Mouse (Mus musculus) heart, adult 11 months (tissue): ENCODE measurements at regions not wholly inside any gene's neighbourhood (a gene's known extent, or its start where the extent isn't known, plus 50 kb on each side); places are given as distances from the start of the nearest gene placed in this dataset.
"Not testable (repeated sequence)": the region's sequence is repeated elsewhere in the genome, so short reads cannot be mapped to it uniquely, and the experiment has no call there.

Experiments
- DNase-seq: peaks from one replicate; pipeline ENCODE4 v3.0.0; 2022

DNA sequence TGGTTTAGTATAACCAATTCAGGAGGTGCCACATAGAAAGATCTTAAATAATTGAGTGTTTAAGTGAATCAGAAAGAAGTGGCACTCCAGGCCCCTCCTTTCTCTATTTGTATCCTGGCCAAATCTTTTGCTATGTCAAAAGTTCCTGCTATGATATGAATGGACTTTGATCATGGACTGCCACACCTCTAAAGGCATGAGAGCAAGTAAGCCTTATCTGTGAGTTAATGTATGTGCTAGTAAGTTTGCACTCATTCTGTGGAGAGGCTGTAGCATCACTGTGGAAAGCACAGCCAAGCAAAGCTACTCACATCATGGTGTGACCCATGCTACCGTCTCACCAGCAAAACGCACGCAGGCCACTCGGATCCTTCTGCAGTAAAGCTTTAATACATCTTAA is 140.2 kb downstream of the Jrkl start:
- no peak for DNase-seq

DNA sequence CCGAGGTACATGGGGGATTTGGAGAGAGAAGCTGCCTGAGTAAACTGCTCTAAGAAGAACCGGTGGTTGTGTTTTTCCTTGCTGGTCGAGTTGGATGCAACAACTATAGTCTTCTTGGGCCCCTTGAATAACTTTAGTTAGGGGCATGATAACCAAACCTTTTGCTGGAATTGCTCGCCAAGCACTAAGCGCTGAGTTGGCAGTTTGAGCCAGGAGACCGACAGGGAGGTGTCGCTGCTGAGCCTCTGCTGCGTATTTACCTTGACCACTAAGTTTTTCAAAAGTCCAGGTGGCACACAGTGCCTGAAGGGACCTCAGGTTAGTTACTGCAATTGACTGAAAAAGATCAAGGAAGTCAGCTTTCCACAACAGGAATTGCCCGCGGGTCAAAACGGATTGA is 162.0 kb downstream of the Jrkl start:
- DNase-seq = peak; percentile 64

- DNase-seq = no peak
Observed at GRCm38 (mm10) chr9:13049079-13049478, 196.6 kb downstream of the Jrkl start.

GRCm38 (mm10) chr9:13019025-13019424 is 226.6 kb downstream of the Jrkl start:
- no peak for DNase-seq

GRCm38 (mm10) chr9:12983209-12983608 is 262.4 kb downstream of the Jrkl start:
- not testable (repeated sequence) for DNase-seq

GRCm38 (mm10) chr9:12973022-12973421 is 272.6 kb downstream of the Jrkl start:
- DNase-seq = no peak

DNA sequence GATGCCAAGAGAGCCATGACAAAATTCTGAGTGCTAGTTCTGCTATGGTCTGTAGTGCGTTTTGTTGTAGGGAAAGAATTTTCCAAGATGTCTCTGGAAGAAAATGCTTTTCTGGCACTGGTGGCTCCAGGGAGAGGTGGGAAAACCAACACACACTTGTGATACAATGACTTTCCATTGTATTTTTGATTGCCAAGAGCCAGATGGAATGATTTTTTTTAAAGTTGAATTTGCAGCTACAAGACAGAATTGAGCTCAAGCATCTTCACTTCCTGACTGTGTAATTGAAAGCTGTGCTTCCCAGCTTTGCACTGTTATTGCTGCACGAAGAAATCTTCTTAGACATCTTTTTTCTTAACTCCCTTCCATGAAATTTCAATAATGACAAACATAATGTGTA is 285.3 kb downstream of the Jrkl start:
- no peak for DNase-seq

DNA sequence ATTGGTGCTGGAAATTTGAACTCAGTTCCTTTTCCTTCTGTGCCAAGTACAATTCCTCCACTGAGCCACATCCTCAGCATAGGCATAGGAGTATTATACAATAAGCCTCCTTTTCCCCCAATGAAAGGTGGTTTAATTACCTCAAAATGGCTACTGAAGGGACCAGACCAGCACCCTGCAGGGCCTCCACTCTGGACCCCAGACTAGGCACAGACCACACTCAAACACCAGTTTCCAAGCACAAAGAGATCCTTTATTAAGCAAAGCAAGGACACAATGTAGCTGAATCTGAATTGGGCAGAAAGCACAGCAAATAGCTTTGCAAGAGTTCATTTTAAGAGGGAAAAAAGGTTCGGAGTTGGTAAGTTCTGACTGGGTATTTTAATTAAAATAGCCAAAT is 299.5 kb downstream of the Jrkl start:
- DNase-seq = no peak

DNA sequence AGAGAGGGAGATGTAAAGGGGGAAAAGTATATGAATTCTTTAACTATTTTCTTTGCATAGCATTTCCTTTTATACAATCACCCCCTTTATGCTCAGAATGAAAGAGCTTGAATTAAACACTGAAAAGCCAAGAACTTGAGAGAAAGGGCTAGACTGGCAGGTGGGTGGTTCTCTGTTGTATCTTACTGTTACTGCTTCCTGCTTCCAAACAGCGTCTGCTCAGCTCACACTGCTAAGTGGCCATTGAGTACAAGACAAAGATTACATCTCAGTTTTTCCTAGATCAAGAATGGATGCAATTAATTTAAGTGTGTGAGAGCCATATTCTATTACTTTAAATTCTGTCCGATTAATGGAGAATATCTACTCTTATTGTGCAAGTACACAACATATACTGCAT is 300.2 kb downstream of the Jrkl start:
- DNase-seq = no peak

GRCm38 (mm10) chr9:12945037-12945436 is 300.6 kb downstream of the Jrkl start:
- DNase-seq = no peak

GRCm38 (mm10) chr9:12935016-12935415 is 310.6 kb downstream of the Jrkl start:
- DNase-seq = peak; percentile 66

DNA sequence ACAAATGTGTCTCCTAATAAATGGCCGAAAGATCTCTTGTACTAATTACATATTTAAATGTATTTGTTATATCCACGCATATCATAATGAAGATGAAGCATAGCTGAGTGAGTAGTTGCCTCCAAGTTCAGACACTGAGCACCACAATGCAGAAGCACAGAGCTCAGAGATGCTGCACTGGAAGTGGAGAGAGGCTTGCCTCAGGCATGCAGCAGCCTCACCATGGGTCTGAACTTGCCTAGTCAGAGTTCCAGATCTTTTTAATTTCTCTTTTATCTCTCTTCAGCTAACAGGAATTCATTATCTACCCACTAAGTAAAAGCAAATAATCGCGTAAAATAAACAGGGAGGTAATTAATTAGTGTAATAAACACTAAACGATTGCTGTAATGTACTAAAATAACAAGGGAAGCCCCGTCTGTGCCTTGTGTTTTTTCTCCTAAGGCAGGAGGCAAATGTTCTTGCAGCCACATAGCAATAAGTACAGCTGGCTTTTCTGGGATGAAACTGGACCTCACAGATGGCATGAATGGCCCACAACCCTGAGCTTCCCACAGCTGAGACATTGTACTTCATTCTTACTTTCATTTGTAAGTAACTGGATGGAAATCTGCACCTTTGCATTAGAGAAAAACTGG is 320.0 kb downstream of the Jrkl start:
- peak; percentile 31 for DNase-seq

- DNase-seq = no peak
Observed at GRCm38 (mm10) chr9:12900726-12901125, 344.9 kb downstream of the Jrkl start.

DNA sequence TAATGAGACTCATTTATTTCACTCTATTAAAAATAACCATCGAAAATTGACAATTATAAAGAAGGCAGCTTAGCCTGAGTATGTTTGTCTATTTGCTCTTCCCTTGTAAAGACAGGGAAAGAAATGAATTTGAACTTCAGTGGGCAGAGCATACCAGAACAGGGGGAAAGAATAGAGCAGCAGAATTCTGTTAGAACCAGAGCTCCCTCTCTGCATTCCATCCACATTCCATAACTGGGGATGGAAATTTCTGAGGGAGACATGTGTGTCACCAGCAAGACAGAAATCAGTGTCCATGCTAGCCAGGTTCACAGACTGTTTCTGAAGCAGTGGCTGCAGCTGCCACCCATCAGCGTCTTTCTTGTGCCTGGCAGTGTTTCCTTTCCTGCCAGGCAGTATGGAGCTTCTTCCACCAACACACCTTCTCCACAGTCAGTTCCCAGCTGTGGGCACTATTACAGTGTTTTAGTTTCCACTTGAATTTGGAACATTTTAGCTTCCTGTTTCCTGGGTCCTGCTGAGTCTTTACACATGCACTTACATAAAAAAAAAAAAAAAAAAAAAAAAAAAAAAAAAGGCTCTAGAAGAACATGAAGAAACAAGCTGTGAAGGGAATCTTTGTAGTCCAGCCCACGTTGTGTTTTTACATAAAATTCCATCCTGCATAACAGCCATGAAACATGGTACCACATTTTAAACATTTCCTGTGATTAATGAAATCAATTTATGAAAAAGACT is 365.7 kb downstream of the Jrkl start:
- no peak for DNase-seq

DNA sequence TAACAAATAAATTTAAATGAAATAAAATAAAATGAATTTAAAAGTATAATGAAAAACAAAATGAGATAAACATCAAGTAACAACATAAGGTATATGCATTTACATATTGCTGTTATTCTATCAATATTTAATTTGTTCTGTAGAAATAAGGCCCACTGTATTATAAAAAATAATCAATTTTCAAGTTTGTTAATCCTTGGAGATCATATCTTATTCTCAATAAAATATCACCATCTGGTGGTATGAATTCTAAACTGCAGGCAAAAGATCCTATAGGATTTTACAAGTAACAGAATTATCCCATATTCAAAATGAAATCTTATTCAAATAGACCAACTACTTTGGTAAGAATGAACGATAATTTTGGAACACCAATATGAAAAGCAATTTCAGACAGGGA is 369.1 kb downstream of the Jrkl start:
- DNase-seq = no peak

DNA sequence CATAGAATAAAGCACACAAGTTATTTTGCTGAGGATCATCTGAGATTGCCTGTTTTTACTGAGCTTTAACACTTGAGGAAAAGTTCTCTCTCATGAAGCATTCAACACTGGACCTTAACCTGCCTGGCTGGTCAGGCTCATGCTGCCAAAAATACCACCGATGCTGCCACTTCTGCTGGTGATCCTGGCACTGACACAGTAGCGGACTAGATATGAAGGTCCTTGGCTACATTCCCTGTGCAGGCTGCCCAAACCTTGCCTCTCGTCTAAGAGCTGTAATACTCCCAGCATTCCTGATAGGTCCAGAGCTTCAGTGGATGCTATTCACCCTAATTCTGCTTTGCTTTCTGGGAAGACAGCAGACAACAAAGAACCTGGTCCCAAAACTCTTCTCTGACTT is 374.7 kb downstream of the Jrkl start:
- peak; percentile 94 for DNase-seq
